Mouse (Mus musculus) cerebellum, postnatal 25 days (tissue): Measurements from ENCODE around the gene Rasal3.

ENCODE experiments used
- DNase-seq, 2 experiments: peaks; one replicate each; pipeline ENCODE4 v3.0.0; 2021; ENCODE audit warnings: mixed read lengths in 2 of 2

Gene Rasal3

GRCm38 (mm10) chr17:32388370-32389100 lies 14.8 kb downstream of the Rasal3 start:
- peak; percentile 48 to 54 for DNase-seq

DNA sequence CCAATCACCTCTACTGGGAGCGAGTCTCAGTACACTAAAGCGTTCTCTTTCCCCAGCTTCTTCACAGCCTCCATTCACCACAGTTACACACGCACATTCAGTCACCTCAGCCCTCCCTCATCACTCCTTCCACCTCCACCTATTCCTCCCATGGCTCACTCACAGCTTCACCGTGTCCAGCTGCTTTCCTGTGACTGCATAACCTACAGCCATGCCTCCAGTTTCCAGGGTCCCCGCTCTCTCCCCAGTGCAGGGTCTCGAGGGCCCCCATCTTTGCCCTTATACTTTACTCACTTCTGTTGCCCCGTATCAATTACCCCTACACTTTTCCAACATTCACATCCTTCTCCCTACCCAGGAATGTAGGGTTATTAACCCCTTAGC lies 15.4 kb downstream of the Rasal3 start:
- no peak for DNase-seq

- peak in 1 of 2 experiments; percentile 46 for DNase-seq
These were observed 16.5 kb downstream of the Rasal3 start for GRCm38 (mm10) chr17:32386659-32387432.

DNA sequence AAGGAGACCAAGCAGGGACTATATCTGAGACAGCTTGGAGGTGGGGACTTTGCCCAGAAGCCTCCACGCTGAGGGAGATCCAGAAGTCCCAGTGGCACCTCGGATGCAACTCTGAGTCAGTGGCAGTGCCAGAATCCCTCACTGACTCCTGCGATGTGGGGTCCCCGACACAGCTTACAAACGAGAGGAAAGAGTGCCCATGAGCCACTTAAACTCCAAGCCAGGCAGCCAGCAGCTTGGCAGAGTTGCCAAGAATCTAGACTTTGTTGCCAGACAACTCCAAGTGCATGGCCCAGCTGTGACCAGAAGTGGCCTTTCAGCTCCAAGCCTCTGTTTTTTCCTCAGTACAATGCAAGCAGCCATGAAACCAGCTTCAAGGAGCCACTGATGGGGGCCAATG lies 19.7 kb downstream of the Rasal3 start:
- DNase-seq, result no peak

DNA sequence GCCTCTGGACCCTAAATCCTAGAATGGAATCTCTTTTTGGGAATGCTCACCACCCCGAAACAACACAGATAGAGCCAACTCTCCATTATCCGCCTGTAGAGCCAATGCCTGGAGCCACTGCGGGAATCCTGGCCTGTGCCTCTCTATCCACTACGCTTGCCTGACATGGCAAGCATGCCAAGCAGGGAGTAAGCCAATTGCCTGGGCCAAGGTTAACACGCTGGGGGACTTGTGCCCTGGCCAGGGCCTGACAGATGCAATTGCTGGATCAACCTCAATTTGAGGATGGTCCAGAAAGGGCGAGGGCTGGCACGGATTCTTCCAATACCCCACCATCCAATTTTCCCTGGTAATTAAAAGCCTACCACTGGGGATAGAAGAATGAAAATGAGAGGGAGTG lies 20.8 kb downstream of the Rasal3 start:
- peak; percentile 70 to 78 for DNase-seq

GRCm38 (mm10) chr17:32378786-32379185 lies 24.6 kb downstream of the Rasal3 start:
- DNase-seq, result no peak

GRCm38 (mm10) chr17:32377137-32377536 lies 26.2 kb downstream of the Rasal3 start:
- DNase-seq, result no peak

- DNase-seq, result no peak
These were observed 26.9 kb downstream of the Rasal3 start for GRCm38 (mm10) chr17:32376475-32376874.

GRCm38 (mm10) chr17:32368991-32369578 lies 34.3 kb downstream of the Rasal3 start:
- no peak for DNase-seq

GRCm38 (mm10) chr17:32367706-32368105 lies 35.7 kb downstream of the Rasal3 start:
- DNase-seq, result no peak

GRCm38 (mm10) chr17:32365296-32365695 lies 38.1 kb downstream of the Rasal3 start:
- DNase-seq, result no peak

GRCm38 (mm10) chr17:32364850-32365249 lies 38.5 kb downstream of the Rasal3 start:
- DNase-seq, result no peak

- peak; percentile 90 to 95 for DNase-seq
These were observed 39.1 kb downstream of the Rasal3 start for GRCm38 (mm10) chr17:32364331-32364730.

DNA sequence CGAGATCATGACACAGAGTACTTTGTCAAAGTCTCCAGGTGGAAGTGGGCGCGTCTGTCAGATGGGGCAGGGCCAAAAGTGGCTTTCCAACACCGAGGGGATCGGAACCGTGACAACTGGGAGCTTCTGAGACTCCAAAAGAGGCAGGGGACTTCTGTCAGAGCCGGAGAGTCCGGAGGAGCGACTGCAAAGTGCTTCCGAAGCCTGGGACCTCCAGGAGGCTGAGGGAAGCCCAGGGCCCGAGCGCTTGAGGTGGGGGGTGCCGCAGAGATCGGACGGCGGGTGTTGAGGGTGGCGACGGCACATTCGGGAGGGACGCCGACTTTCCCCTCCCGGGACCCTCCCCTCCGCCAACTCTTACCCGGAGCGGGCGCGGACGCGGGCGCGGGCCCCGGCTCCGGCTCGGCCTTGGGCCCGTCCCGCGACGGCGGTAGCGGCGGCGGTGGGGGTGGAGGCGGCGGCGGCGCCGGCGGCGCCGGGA lies 39.5 kb downstream of the Rasal3 start:
- DNase-seq, result peak in 1 of 2 experiments; percentile 35

DNA sequence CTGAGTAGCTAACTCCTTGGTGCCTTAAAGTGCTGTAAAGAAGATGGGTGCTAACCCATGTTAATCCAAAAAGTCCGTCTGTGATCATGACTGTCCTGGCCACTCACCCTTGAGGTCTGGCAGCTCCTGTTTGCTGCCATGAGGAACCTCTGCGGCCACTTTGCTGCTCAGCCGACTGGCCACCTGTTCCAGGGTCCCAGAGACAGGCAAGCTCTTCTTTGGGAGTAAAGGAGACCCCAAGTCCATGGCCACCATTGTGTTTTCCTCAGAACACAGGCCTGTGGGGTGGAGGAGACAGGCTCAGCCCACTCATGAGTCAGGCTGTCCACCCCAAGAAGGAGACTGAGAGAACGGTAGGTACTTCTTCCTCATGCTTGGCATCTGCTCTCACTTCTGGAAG lies 40.7 kb downstream of the Rasal3 start:
- DNase-seq, result peak in 1 of 2 experiments; percentile 4

GRCm38 (mm10) chr17:32359928-32360327 lies 43.5 kb downstream of the Rasal3 start:
- peak in 1 of 2 experiments; percentile 7 for DNase-seq

DNA sequence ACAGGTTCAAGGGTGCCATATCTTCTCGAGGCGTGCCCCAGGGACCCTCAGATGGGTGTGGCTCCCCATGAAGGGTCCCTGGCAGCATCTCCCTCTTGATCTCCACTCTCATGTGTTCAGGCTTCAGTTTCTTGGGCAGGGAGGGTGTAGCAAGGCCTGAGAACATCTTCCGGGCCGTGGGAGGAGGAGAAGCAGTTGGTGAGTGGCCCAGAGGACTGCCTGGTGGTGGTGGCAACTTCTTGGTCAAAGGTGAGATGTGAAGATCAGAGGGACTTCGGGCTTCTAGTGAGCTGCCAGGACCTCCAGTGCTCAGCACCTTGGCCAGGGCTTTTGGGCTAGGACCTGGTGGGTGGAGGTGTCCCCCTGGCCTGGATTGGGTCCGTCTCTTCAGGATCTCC lies 44.4 kb downstream of the Rasal3 start:
- DNase-seq, result peak in 1 of 2 experiments; percentile 7

- DNase-seq, result no peak
These were observed 45.0 kb downstream of the Rasal3 start for GRCm38 (mm10) chr17:32358192-32358942.

- DNase-seq, result peak in 1 of 2 experiments; percentile 7
These were observed 46.3 kb downstream of the Rasal3 start for GRCm38 (mm10) chr17:32356766-32357760.

DNA sequence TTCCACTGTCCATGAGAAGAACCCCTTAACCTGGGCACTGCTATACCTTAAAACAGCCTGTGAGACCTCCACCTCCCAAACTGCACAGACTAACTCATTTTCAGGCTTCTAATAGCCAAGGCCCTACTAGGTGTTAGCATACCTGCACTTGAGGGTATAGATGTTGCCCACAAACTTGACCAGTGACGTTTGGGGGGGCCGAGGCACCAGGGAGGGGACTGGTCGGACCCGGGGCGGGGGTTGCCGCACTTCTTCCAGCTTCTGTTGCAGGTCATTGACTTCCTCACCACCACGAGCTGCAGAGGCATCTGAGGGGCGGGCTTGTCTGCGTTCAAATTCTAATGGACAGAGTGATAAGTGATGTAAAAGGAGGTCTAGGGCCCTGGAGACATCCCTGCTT lies 47.1 kb downstream of the Rasal3 start:
- DNase-seq, result no peak

DNA sequence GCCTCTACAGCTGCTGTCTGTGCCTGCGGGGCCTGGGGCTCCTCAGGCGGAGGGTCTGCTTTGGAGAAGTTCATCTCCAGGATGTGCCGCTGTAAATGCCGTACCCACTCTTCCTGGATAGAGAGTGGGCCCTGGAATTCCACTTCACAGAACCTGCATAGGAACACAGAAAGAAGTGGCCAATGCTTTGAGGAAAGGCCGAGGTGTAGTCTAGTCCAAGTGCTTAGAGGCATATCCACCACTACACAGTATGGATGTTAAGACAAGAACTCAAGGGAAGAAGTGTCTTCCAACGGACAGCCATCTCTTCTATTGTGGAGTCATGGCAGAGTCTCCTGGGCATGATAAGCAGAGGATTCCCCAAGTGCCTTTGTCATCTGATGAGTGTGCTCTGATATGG lies 48.4 kb downstream of the Rasal3 start:
- no peak for DNase-seq

DNA sequence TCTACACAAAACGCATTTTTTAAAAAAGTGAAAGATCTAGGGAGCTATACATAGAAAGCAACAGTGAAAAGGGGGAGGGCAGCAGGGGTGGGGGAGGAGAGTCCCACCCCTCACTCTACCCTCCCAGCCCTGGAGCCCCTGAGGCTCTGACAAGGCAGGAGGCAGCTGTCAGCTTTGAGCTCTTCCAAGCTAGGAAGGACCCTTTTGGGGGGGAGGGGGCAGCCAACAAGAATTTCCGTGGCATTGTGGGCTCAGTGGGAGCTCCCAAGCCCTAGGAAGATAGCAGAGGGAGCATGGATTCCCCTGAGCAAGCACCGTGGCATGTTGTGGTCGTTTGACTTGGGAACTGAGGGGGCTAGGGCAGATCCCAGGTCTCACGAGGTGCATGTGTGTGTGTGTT lies 49.2 kb downstream of the Rasal3 start:
- no peak for DNase-seq
